Mouse (Mus musculus): ENCODE results near the gene Als2cl. TPM values are rescaled to one million over a fixed set of nuclear protein-coding genes. Genes with fewer than 3 reads are reported as not detected.

The Als2cl gene
- total and polyA plus RNA-seq, 3 experiments = not detected

DNA sequence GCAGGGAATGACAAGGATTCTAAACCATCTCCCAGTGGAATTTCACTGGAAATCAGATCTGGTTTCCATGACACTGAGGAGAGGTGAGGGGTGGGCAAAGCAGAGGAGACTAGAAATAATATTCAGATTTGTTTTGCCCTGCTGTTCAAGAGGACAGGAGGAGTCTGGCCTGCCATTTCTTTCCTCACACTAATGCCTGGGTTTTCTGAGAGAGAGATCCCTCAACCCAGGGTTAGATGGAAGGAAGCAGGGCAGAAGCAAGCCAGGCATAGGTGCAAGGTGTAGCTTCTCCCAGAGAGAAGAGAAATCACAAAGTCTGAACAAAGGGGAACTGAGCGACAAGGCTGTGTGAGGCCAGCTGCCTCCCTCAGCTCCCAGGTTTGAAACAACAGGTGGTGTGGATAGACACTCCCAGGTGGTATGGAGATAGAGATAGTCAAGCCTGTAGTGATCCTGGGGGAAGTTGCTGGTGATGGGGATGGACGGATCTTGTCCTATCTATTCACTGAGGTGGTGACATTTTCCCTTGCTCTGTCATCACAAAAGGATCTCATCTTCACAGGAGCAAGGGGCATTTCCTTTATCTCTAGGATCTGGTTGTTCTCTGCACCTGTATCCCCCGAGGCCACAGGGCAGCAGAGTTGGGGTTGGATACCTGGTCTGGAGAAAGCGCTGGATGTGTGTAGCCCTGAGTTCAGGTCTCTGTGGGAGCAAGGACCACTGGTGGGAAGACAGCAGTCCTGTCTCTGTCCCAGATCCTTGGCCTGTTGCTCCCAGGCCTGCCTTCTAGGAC lies 28.4 kb downstream of the Als2cl start:
- Histone ChIP-seq H3K4me3 (ENCODE audit: low read depth, low read length) (no peak overlapping the region), H3K4me1 (ENCODE audit: insufficient read depth, low read depth, low read length) (peaks cover 7% of the 10 kb centered on the region), H3K27me3 (ENCODE audit: insufficient read depth, low read length) (peaks cover 3% of the 10 kb centered on the region; the same call in 1 of the 2 replicates), H3K9me3 (replicated peaks) (no peaks in the 10 kb centered on the region), H3K36me3 (replicated peaks) (no peaks in the 10 kb centered on the region)
- ATAC-seq (ENCODE audit: extremely low read depth, insufficient number of reproducible peaks, low FRiP score, poor library complexity, severe bottlenecking) (no peak), DNase-seq (ENCODE audit: low spot score) (no peak)
- no peak for TF ChIP-seq POLR2AphosphoS5 (IDR thresholded peaks at IDR 0.05; ENCODE audit: insufficient replicate concordance, low read depth, low read length)
- no peak for TF ChIP-seq CTCF (IDR thresholded peaks at IDR 0.05; ENCODE audit: low read depth, low read length)
- TF ChIP-seq GATA1 (IDR thresholded peaks at IDR 0.05; ENCODE audit: borderline replicate concordance, low read length) = no peak

GRCm38 (mm10) chr9:110908631-110909016 lies 29.0 kb downstream of the Als2cl start:
- Histone ChIP-seq H3K4me1 (ENCODE audit: insufficient read depth, low read depth, low read length) (peaks cover 7% of the 10 kb centered on the region), H3K36me3 (replicated peaks) (no peaks in the 10 kb centered on the region), H3K27me3 (ENCODE audit: insufficient read depth, low read length) (peaks cover 3% of the 10 kb centered on the region; the same call in 1 of the 2 replicates), H3K4me3 (ENCODE audit: low read depth, low read length) (no peak overlapping the region), H3K9me3 (replicated peaks) (no peaks in the 10 kb centered on the region)
- no peak for TF ChIP-seq TAL1 (conservative IDR thresholded peaks at IDR 0.05; ENCODE audit: low read depth, low read length)
- DNase-seq (ENCODE audit: low spot score) (no peak), ATAC-seq (ENCODE audit: extremely low read depth, insufficient number of reproducible peaks, low FRiP score, poor library complexity, severe bottlenecking) (no peak)

DNA sequence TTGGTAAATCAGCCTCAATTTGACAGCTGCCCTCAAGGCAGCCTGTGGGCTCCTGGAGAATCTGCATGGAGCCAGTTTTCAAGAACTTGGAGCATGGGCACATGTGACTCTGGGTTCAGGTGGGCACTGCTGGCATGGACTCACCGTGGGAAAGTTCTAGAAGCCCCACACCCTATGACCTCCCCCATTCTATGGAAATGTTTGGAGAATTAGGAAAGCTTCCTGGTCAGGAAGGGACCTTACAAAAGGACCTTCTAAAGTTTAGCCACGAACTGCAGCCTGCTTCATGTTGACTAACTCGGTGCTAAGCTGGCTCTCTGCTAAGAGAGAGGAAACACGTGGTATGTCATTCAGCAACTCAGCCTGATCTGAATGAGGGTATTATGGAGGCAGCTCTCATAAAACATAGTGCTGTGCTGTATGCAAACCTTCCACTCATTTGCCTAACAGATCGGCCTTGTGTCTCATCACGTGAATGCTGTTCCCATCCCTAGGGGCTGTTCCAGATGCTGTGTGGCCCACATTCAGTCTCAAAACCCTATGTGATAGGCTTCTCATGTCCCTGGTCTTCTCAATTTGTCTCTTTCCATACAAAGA lies 29.8 kb downstream of the Als2cl start:
- ATAC-seq (ENCODE audit: extremely low read depth, insufficient number of reproducible peaks, low FRiP score, poor library complexity, severe bottlenecking) = no peak
- Histone ChIP-seq H3K36me3 (replicated peaks) (no peaks in the 10 kb centered on the region), H3K27me3 (ENCODE audit: insufficient read depth, low read length) (peaks cover 3% of the 10 kb centered on the region; the same call in 1 of the 2 replicates), H3K4me3 (ENCODE audit: low read depth, low read length) (no peak overlapping the region), H3K4me1 (ENCODE audit: insufficient read depth, low read depth, low read length) (peaks cover 7% of the 10 kb centered on the region), H3K9me3 (replicated peaks) (no peaks in the 10 kb centered on the region)
- DNase-seq (ENCODE audit: low spot score) = no peak
- no peak for TF ChIP-seq GATA1 (IDR thresholded peaks at IDR 0.05; ENCODE audit: borderline replicate concordance, low read length)
- no peak for TF ChIP-seq POLR2AphosphoS5 (IDR thresholded peaks at IDR 0.05; ENCODE audit: insufficient replicate concordance, low read depth, low read length)
- TF ChIP-seq TAL1 (conservative IDR thresholded peaks at IDR 0.05; ENCODE audit: low read depth, low read length) = no peak
- TF ChIP-seq GATA2 (IDR thresholded peaks at IDR 0.05; ENCODE audit: borderline replicate concordance, low read depth, low read length) = no peak
- no peak for TF ChIP-seq CTCF (IDR thresholded peaks at IDR 0.05; ENCODE audit: low read depth, low read length)

GRCm38 (mm10) chr9:110914631-110915236 lies 35.1 kb downstream of the Als2cl start:
- ATAC-seq (ENCODE audit: extremely low read depth, insufficient number of reproducible peaks, low FRiP score, poor library complexity, severe bottlenecking) (no peak), DNase-seq (ENCODE audit: low spot score) (no peak)
- no peaks in the 10 kb centered on the region for H3K4me1 ChIP-seq (ENCODE audit: insufficient read depth, low read depth, low read length)
- no peaks in the 10 kb centered on the region for H3K36me3 ChIP-seq (replicated peaks)
- 0 out of 2 replicates have a peak, but pooled peaks cover 5% of the 10 kb centered on the region for H3K27me3 ChIP-seq (ENCODE audit: insufficient read depth, low read length)
- TF ChIP-seq CTCF (IDR thresholded peaks at IDR 0.05; ENCODE audit: low read depth, low read length) (no peak), TAL1 (conservative IDR thresholded peaks at IDR 0.05; ENCODE audit: low read depth, low read length) (no peak), GATA2 (IDR thresholded peaks at IDR 0.05; ENCODE audit: borderline replicate concordance, low read depth, low read length) (no peak), POLR2AphosphoS5 (IDR thresholded peaks at IDR 0.05; ENCODE audit: insufficient replicate concordance, low read depth, low read length) (no peak), GATA1 (IDR thresholded peaks at IDR 0.05; ENCODE audit: borderline replicate concordance, low read length) (no peak)
- H3K4me3 ChIP-seq (ENCODE audit: low read depth, low read length) = no peak overlapping the region
- no peaks in the 10 kb centered on the region for H3K9me3 ChIP-seq (replicated peaks)

- Histone ChIP-seq H3K4me3 (ENCODE audit: low read depth, low read length) (no peak overlapping the region), H3K9me3 (replicated peaks) (no peaks in the 10 kb centered on the region), H3K36me3 (replicated peaks) (no peaks in the 10 kb centered on the region), H3K27me3 (ENCODE audit: insufficient read depth, low read length) (0 out of 2 replicates have a peak, but pooled peaks cover 7% of the 10 kb centered on the region), H3K4me1 (ENCODE audit: insufficient read depth, low read depth, low read length) (no peaks in the 10 kb centered on the region)
- ATAC-seq (ENCODE audit: extremely low read depth, insufficient number of reproducible peaks, low FRiP score, poor library complexity, severe bottlenecking) (no peak), DNase-seq (ENCODE audit: low spot score) (no peak)
- TF ChIP-seq GATA2 (IDR thresholded peaks at IDR 0.05; ENCODE audit: borderline replicate concordance, low read depth, low read length) (no peak), CTCF (IDR thresholded peaks at IDR 0.05; ENCODE audit: low read depth, low read length) (no peak), TAL1 (conservative IDR thresholded peaks at IDR 0.05; ENCODE audit: low read depth, low read length) (no peak)
Measured at GRCm38 (mm10) chr9:110915466-110915865, 35.8 kb downstream of the Als2cl start.

GRCm38 (mm10) chr9:110916786-110917185 lies 37.1 kb downstream of the Als2cl start, which contains the start of gene Fam240a:
Fam240a (minus strand) TSS chr9:110916861.
- H3K36me3 ChIP-seq (replicated peaks) = no peaks in the 10 kb centered on the region
- H3K4me1 ChIP-seq (ENCODE audit: insufficient read depth, low read depth, low read length) = no peaks in the 10 kb centered on the region
- no peak within 1 kb of the TSS for H3K4me3 ChIP-seq (ENCODE audit: low read depth, low read length)
- 0 out of 2 replicates have a peak, but pooled peaks cover 7% of the 10 kb centered on the region for H3K27me3 ChIP-seq (ENCODE audit: insufficient read depth, low read length)
- no peak for ATAC-seq (ENCODE audit: extremely low read depth, insufficient number of reproducible peaks, low FRiP score, poor library complexity, severe bottlenecking)
- DNase-seq (ENCODE audit: low spot score) = no peak
- no peaks in the 10 kb centered on the region for H3K9me3 ChIP-seq (replicated peaks)
- TF ChIP-seq TAL1 (conservative IDR thresholded peaks at IDR 0.05; ENCODE audit: low read depth, low read length) (no peak), CTCF (IDR thresholded peaks at IDR 0.05; ENCODE audit: low read depth, low read length) (no peak), GATA1 (IDR thresholded peaks at IDR 0.05; ENCODE audit: borderline replicate concordance, low read length) (no peak), POLR2AphosphoS5 (IDR thresholded peaks at IDR 0.05; ENCODE audit: insufficient replicate concordance, low read depth, low read length) (no peak), GATA2 (IDR thresholded peaks at IDR 0.05; ENCODE audit: borderline replicate concordance, low read depth, low read length) (no peak)

All from G1E (cell line).